Mouse (Mus musculus): Measurements from ENCODE around the gene Ltbr.

DNA sequence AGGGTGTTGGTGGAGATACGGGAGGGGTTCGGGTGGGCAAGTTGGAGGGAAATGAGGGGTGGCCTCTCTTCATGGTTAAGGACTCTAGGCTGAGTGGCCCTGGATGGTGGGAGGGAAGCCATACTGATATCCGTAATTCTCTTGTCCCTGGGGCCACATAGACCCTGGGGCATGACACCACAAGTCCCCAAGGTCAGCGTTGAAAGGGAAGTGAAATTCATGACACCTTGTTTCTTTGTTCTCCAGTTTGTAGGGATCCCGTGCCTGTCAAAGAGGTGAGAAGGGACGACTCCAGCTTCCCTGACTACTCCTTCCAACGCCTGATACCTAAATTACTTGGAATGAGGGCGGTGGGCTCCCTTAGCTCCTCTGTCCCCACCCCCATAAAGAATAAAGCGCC lies 47.2 kb upstream of the Ltbr start:
- TF ChIP-seq CTCF (IDR thresholded peaks at IDR 0.05; ENCODE audit: extremely low read depth, insufficient read depth, low read length) (no peak), POLR2A (IDR thresholded peaks at IDR 0.05; ENCODE audit: extremely low read depth, insufficient read depth, low read length) (no peak)

Data from cortical plate, adult 2 months (tissue).